Mouse (Mus musculus) hindbrain, embryonic 14.5 days (tissue): ENCODE results near the gene Mlana. TPM values are rescaled to one million over a fixed set of nuclear protein-coding genes. Genes with fewer than 3 reads are reported as not detected.

Experiments used
- polyA plus RNA-seq: library from polyadenylated mRNA; unstranded; fragments of >200 nt; fragmentation: Nextera tagmentation; extraction: Ambion mirVana; gene quantifications from 2 replicates; pipeline ENCODE4 v1.2.1, GENCODE M21; 2014

The Mlana gene
- polyA plus RNA-seq, 1 experiment from 2014 or later = not detected

Other genes starting within 250 kb of the Mlana start
- gene Ric1, start 175.5 kb upstream of the Mlana start, polyA plus RNA-seq = 16.5 and 17.3 TPM in 2 replicates
- 9.6 and 10.8 TPM in 2 replicates for gene Ermp1, start 49.4 kb upstream of the Mlana start, polyA plus RNA-seq
- gene 9930021J03Rik, start 108.2 kb downstream of the Mlana start, polyA plus RNA-seq = 10.1 and 10.8 TPM in 2 replicates
- gene Ranbp6, start 115.2 kb downstream of the Mlana start, polyA plus RNA-seq = 60.7 and 72.3 TPM in 2 replicates
- gene Il33, start 227.3 kb downstream of the Mlana start, polyA plus RNA-seq = 2.0 and 2.3 TPM in 2 replicates